Mouse (Mus musculus) kidney, adult 2 months (tissue): ENCODE measurements around the gene Gfi1b.

Experiments
- CTCF ChIP-seq: fragments of 200-500 bp; conservative IDR thresholded peaks from 2 replicates; pipeline ENCODE4 v1.5.1; 2011; ENCODE audit warnings: low read depth, mild to moderate bottlenecking, control low read depth, low read length, moderate library complexity, mixed read lengths; ENCODE audit not compliant: insufficient read depth, insufficient read length
- POLR2A ChIP-seq: fragments of 200-500 bp; IDR thresholded peaks from one replicate; pipeline ENCODE4 v1.6.1; 2011; ENCODE audit warnings: low read depth, low read length, control low read depth

GRCm38 (mm10) chr2:28601720-28602590, 19.8 kb downstream of the Gfi1b start:
- no peak for TF ChIP-seq POLR2A
- no peak for TF ChIP-seq CTCF
